Mouse (Mus musculus): ENCODE measurements around the gene Nr4a1.

Nr4a1 gene

DNA sequence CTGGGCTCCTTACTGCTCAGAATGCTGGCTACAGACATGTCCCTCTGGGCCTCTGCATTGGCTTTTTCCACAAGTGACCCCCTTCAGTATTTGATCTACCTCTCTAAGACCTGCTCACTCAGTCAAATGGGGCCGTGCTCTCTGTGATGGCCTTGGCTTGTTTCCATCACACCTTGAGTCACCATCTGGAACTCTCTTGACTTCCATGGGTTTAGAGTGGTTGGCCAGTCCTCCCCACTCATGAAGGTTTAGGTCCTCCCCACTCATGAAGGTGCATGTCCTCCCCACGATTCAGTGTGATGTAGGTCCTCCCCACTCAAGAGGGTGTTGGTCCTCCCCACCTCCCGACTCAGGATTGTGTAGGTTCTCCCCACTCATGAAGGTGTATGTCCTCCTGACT, 20.9 kb upstream of the Nr4a1 start:
- no peak for DNase-seq (ENCODE audit: low read depth)

DNA sequence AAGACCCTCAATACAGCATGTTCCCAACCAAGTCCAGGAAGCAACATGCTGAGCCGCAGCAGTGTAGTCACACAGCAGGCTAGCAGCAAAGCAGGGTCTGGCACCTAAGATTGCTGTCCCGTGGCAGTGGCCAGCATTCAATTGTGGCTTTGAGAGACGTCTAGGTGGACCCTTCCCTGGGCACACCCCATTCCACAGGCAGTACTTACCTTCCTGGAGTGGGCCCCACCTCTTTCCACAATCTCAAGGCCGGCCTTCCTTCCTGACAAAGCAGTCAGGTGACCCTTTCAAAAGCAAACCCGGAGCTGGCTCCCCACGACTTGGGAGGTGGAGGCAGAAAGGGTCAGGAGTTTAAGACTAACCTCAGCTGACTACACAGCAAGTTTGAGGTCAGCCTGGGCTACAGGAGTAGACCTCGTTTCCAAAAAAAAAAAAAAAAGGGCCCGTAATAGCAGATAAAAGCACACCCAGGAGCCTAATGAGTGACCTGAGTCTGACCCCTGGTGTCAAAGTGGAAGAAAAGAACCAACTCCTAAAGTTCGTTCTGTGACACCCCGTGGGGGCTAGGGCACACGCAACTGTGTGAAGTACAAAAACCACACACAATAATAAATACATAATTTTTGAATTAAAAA, 20.3 kb upstream of the Nr4a1 start:
- DNase-seq (ENCODE audit: low read depth), result no peak

DNA sequence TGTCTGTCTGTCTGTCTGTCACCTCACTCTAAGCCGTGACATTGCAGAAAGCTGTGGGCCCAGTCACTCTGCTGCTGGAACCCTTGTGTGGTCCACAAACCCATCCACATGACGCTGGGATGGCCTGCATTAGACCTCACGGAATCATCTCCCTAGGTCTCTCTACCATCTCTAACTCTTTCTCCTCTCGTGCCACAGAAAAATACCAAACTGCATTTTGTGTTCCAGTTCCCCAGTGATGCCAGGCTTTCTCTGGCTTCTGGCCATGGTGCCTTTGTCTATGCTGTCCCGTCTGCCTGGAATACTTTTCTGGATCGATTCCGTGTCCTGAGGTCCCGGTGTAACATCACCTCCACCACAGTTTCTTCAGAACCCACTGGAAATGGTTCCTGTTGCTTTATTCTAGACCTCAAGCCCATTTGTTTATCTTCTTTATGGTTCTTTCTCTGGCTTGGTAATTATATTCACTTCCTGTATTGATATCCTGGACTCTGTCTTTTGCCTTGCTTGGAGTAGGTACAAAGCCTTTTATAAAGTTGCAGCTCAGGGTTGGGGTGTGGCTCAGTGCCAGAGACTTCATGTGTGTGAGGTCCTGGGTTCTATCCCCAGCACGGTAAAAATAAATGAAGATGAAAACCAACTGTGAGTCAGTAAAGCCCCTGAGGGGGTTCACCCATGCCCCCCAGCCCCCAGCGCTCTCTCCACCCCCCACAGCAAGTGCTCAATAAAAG, 19.3 kb upstream of the Nr4a1 start:
- no peak for DNase-seq (ENCODE audit: low read depth)

DNA sequence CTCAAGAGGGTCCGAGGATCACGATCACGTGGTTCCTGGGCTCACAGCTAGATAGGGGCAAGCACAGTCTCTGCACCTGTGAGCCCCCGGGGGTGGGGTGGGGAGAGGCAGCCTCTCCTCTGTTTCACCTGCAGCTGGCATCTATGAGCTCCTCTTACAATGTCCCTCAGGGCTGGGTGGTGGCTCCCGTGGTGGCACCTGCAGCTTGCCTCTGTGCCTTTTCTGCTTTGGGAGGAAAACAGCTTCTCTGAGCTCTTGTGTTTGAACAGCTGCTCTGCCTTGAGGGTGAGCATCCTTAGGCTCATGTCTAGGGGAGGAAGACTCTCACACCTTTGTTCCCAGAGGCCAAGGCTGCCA, 18.7 kb upstream of the Nr4a1 start:
- no peak for DNase-seq (ENCODE audit: low read depth)

DNA sequence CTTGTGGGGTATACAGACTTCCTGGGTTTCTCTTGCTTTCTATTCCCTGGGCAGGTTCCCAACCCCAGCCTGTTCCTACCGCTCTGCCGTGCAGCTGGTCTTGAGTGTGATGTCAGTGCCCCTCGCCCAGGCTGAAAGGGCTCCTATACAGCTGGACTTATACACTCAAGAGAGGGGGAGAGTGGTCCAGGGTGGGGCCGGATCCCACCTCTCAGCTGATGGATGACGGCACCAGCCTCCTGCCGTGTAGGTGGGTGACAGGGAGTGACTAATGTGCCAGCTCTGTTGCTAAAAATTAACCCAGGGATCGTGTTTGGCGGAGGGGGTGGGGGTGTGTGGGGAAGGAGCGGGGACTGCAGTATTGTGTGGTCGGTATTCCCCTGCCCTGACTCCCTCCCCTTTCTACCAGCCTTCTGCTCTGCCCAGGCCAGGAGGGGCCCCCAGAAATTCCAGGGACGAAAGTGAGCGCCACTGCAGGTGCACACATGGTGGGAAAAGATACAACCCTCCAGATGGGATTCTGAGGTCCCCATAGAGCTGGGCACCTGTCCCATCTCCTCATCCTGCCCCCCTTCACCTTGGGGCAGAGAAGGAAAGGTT, 18.2 kb upstream of the Nr4a1 start:
- no peak for DNase-seq (ENCODE audit: low read depth)

DNA sequence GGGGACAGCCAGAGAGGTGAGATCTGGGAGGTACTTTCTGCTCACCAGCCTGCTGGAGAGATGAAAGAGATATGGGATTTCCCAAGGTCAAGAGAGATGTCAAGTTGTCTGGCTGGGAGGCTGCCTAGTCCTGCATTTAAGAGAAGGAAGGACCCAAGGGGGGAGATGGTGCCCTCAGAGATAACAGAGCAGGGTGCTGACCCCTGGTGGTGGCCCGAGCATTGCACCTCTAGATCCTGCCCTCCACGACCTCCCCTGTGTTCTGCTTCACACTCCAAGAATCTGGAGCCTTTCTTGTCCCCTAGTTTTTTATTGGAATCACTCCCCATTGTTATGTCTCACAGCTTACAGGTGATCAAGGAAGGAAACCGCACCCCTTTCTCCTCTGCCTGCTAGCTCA, 17.2 kb upstream of the Nr4a1 start:
- peak; percentile 81 for DNase-seq (ENCODE audit: low read depth)

DNA sequence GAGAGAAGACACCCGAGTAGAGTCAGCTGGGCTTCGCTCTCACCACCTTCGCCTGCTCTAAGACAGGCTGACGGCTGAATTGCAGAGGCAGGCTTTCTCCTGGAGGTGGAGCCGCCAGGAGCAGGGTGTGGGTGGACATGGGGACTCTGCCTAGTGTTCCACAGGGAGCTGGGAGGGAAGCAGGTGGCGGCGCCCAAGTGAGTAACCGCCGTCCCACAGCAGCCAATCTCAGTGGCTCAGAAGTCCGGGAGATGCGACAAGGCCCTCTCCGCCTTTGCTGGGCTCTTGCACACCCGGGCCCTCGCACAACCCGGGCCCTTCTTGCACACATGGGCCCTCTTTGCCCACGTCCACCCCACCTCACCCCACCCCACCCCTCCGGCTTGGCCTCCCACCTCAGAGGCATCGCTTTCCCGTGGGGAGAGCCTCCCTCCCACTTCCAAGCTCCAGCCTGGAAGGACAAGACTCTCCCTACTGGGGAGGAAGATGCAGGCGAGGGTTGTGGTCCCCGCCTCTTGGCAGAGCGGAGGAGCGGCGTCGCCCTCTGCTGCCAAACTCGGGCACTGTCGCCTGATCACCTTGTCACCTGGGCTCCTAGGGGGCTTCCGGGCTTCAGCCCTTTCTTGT, 15.1 kb upstream of the Nr4a1 start:
- peak; percentile 73 for DNase-seq (ENCODE audit: low read depth)

DNA sequence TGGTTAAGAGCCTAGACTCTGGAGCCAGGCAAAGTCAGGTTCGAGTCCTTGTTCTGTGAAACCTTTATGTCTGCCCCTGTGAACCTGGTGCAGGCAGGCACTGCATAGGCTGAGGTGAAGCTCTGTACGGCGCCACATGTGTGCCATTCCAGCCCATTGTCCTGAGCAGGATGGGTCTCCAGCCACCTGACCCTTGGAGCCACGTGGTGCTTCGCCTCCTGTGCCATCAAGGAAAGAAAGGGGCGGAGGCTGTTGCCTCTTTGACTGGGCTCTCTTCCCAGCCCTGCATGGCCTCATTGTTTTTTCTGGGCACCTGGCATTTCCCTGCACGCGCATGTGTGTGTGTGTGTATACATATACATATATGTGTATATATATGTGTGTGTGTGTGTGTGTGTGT, 14.2 kb upstream of the Nr4a1 start:
- DNase-seq (ENCODE audit: low read depth), result no peak

DNA sequence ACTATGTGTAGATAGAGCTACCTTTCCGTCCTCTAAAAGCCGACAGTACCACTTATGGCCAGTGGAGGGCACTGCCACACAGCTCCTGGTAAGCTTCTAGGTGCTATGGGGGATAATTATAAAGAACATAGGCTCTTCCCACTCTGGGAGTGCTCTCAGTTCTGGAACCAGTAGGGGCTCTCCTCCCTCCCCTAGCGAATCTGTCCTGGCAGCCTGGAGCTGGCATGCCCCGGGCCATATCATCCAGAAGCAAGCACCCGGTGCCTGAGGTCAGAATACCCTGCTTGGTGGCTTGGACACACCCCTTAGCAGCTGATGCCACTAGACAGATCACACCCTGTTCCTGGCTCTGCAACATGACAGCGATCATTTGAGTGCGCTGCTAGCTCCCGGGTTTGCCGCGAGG, 13.3 kb upstream of the Nr4a1 start:
- peak; percentile 96 for DNase-seq (ENCODE audit: low read depth)

DNA sequence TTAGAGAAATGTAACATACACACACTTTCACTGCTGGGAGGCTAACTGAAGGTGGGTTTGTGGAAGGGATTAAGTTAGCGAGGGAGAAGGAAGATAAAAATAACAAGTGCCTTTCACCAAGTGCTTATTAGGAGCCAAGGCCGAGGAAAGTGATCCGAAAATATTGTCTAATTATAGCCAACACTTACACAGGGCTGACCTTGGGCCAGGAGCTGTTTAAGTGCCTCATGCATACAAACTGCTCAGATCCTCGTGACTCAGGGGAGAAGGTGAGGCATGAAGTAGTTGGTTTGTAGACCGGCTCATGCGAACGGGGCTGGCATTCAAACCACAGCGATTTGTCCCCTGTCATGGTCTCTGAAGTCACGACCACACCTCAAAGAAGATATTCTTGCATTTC, 12.8 kb upstream of the Nr4a1 start:
- peak; percentile 40 for DNase-seq (ENCODE audit: low read depth)

DNA sequence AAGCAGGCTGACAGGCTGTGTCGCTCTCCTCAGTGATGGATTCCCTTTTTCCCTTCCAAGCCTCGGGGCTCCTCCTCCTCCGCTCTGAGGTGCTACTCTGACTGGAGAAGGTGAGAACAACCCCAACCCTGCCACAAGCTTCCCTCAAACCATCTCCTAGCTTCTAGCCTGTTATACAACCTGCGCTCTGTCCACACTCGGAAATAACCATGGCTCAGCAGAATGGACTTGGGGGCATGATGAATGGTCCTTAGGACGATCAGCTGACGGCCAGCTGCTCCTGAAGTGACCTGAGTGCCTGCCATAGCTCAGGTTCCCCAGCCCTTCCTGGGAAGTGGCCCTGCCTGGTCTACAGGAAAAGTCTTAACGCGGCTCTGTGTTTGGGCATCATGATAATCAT, 12.2 kb upstream of the Nr4a1 start:
- no peak for DNase-seq (ENCODE audit: low read depth)

DNA sequence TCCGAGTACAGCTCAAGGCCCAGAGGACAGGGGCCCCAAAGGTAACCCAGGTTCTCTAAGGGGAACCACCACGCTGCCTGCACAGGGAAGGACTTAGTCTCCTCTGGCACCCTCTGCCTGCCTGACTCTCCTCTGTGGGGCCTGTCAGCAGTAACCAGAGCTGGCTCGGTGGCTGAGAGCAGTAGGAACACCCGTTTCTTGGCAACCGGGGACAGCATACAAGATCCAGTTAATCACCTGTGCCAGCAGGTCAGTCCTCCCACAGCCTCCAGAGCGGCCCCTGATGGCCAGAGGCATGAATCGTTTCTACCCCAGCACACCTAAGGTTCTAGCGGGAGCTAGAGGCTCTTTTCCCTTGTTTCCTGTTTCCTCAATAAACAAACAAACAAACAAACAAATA, 11.4 kb upstream of the Nr4a1 start:
- DNase-seq (ENCODE audit: low read depth), result peak; percentile 52

DNA sequence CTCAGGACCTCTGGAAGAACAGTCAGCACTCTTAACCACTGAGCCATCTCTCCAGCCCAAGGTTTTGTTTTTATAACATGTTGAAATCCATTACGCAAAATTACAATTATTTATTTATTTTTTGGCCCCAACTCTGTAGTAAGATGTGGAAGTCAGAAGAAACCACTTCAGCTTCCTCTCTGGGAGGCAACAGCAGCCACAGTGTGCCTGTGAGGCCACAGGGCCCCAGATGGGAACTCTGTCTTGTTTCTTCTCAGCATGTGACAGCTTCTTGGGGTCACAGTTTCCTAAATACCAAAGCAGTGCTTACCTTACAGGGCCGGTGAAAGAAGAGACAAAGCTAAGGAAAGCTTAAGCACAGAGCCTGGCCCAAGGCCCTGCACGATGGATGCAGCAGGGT, 10.1 kb upstream of the Nr4a1 start:
- DNase-seq (ENCODE audit: low read depth), result no peak

DNA sequence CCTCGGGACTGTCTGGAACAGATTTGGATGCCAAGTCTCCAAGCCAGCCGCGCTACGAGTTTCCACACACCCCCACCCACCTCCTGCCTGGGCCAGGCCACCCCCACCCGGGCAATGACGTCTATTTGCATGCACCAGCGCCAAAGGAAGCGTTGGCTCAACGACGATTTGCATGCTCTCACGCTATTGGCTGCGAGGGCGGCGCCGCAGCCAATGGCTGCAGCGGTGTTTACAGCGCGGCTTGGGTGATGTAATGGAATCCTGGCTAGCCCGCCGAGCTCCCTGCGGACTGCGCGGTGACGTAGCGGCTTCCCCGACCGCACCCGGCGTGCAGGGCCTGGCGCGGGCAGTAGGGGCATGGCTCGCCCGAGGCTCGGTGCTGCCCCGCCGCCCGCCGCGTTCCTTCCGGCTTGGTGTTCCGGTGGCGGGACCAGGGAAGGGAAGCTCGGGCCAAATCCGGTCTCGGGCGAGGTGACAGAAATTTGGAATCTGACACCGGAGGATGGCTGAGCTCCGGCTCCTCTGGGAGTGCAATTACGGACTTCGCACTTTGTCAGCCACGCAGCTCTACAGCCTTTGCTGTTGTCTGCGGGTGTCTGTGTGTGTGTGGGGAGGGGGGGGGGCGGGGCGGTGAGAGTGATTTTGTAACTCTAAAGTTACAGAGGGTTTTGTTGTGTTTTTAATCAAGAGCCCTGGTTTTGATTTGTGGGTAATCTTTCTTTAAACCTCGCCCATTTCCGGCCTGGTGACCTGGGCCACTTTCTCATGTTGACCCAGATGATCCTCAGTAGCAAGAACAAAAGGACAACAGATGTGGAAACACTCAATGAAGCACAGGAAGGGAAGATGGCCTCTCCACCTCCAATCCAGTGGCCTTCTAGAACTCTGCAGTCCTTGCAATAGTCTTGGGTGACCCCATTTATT, 7.6 kb upstream of the Nr4a1 start:
- peak; percentile 99 for DNase-seq (ENCODE audit: low read depth)

DNA sequence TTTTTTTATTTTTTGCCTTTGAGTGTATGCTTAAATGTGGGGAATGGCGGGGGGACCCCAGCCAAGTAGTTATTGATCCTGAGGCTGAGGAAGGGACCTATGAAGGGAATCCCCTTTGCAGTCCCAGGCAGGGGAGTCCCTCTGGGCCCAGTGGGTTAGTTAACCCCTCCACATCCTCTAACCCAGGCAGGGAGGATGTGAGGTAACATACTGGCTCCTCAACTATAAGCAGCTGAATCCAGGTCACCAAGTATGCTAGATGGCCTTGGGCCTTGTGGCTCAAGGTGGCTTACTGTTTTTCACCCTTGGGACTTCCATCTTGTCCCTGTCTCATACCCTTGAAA, 6.9 kb upstream of the Nr4a1 start:
- no peak for DNase-seq (ENCODE audit: low read depth)

DNA sequence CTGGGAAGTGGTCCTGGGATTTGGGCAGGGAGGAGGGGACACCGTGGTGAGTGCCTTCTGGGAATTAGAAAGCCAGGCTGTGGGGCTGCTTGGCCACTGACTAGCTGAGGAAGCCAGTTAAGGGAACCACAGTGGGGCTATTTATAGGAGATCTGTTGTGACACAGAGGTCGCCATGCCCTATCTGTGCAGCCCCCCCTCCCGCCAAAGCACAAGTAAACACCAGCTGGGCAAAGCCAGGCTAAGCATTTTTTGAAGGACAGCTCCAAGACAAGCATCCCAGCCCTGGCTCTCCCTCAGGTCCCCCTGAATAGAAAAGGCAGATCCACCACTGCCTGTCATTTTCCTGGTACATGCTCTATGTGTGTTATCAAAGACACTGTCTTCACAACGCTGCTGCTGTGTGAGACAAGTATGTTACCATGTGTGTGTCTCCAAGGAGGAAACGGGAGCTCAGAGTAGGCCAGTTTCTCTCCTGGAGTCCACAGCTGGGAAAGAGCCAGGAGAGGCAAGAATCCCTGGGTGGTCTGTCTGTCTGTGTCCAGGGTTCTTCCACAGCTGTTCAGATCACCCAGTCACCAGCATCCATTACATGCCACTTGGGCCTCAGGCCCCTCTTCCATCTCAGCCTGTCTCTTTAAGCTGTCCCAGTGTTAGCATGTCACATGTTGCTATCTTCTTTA, 5.9 kb upstream of the Nr4a1 start:
- no peak for DNase-seq (ENCODE audit: low read depth)

DNA sequence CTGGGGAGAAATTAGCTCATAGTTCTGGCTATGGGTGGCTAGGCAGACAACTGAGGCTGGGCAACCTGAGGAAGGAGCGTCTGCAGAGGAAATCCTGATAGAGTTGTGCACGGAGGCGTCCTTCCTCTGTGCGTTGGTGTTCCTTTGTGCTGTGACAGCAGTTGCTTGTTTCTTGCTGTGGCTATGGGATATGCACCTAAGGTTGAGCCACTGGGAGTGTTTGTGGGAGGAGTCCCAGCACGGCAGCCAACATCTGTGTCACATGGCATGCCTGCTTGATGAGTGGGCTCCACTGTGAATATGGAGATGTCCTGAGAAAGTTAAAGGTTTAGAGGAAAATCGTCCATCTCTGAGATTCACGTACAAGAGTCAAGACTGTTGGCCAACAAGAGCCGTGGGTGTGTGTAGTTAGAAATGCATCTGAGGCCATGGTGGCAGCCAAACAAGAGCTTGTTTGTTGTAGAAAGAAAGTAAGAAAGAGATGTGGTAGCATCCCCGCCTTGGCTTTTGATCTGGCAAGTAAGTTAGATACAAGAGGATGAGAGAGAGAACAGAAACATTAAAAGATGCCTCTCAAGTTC, 3.8 kb upstream of the Nr4a1 start:
- peak; percentile 52 for DNase-seq (ENCODE audit: low read depth)

DNA sequence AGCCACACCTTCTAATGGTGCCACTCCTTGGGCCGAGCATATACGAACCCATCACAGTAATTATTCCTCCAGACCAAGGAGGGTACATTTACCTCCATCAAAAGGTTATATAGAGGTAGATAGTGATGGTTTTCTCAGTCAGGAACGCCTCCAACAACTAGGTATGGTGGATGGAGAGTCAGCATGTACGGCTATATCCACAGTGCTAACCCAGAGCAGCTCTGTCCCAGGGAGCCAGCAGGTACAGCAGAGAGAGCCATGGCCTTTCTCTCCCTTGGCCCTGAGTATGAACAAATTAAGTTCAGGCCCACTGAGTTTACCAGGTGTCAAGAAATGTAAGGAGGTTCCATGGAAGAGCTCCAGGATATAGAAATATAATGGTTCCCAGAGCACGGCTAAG, 2.1 kb upstream of the Nr4a1 start:
- no peak for DNase-seq (ENCODE audit: low read depth)

DNA sequence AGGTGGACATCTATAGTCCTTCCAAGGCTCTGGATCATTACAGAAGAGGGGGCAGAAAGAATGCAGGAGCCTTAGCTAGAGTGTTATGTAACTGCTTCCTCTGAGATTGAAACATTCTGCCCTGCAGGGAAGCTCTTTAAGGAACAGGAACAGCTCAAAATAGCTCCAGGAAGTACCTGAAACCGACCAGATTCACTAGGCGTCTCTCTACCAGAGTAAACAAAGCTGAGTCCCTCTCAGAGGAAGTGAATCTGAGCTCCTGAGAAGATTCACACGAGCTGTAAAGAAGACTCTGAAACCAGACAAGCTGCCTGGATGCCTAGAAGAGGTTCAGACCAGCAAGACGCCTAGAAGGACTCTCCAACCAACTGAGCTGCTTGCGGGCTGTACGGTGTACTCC, 1.5 kb upstream of the Nr4a1 start:
- DNase-seq (ENCODE audit: low read depth), result no peak

DNA sequence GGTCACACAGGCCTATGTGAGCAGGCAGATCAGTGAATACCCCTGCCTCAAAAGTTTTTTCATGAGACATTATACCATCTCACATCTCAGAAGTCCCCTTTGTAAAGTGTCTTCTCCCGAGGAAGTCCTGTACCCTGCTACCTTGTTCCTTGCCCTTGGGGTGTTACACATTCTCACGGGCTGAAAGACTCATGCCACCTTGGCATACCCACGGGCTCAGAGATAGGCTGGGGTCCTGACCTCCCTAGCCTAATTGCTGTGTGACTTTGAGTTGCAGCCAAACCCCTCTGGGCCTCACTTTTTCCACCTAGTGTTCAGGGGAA, 545 bp upstream of the Nr4a1 start:
- no peak for DNase-seq (ENCODE audit: low read depth)

DNA sequence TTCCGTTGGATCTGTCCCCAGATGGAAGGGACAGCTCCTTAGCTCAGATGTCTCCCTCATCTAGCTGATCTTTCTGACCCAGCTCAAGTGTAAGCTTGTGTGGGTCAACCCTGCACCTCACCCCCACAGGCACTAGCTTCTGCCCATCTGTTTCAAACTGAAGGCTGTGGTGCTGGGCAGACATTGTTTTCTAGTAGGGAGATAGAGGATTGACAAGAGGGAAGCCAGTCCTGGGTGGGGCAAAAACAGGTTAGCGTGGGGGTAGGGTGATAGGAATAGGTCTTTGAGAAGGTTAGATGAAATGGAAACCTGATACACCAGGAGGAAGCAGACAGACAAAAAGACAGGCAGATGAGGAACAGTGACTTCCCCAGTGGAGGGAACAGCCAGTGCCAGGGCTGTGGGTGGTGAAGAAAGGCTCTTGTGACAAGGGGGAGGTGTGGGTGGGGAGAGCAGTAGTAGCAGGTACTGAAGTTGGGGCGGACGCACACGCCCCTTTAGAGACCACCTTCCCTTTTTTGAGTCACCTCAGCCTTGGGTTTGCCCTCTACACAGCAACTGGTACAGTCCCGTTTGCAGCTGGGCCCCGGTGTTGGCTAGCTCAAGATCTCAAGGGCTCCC, 1.9 kb downstream of the Nr4a1 start:
- no peak for DNase-seq (ENCODE audit: low read depth)
